Mouse (Mus musculus) liver, embryonic 14.5 days (tissue): ENCODE measurements at regions not wholly inside any gene's neighbourhood (a gene's known extent, or its start where the extent isn't known, plus 50 kb on each side); places are given as distances from the start of the nearest gene placed in this dataset.

Source experiments
- CTCF ChIP-seq: IDR thresholded peaks from 2 replicates; pipeline ENCODE4 v1.5.1; 2016; ENCODE audit warnings: antibody characterized with exemption, low read depth, control low read depth
- EP300 ChIP-seq: IDR thresholded peaks from 2 replicates; pipeline ENCODE4 v1.6.1; 2016; ENCODE audit warnings: antibody characterized with exemption, low read depth

GRCm38 (mm10) chr13:98578426-98579066, 58.7 kb downstream of the Tmem174 start:
- TF ChIP-seq CTCF (no peak), EP300 (no peak)
